Mouse (Mus musculus): Measurements from ENCODE around the gene Tjp1.

The Tjp1 gene

DNA sequence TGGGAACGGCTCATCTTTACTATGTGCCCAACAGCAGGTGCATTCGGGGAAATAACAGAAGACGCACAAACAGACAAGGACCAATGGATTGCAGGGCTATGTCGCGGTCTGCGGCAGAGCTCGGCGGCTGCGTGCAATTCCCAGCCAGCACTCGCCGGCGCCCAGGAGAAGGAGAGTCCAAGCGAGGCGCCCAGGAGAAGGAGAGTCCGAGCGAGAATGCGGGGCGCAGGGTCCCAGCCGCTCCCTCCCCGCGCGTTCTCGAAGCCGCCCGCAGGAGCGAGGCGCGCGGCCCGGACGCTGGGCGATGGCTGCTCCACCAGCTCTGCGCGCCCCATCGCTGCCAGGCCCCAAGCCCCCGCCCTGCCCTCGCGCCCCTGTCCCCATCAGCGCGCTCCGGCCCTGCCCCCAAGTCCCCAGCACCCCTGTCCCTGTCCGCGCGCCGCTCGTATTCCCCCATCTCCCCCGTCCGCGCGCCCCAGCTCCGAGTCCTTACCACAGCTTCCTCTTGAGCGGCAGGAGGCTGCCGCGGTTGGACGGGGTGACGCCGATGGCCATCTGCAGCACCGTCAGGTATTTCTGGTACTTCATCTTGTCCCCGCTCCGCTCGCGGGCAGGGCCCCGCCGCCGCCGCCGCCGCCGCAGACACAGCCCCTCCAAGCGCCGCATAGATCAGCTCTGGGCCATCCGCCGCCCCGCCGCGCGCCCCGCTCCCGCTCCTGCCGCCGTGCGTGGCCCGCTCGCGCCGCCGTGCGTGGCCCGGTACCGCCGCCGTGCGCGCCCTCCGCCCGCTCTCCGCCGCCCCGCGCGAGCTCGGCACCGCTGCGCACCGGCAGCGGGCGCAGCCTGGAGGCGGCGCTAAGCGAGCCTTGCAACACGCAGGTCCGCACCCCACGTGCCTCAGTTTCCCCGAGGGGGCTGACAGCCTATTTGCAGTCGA is at the start of gene Tjp1:
Gene Tjp1 (minus strand): TSS at position 711 of the 937 bp plus-strand sequence.
- DNase-seq (ENCODE audit: low read depth in 2 of 2, low spot score in 2 of 2), result no peak

DNA sequence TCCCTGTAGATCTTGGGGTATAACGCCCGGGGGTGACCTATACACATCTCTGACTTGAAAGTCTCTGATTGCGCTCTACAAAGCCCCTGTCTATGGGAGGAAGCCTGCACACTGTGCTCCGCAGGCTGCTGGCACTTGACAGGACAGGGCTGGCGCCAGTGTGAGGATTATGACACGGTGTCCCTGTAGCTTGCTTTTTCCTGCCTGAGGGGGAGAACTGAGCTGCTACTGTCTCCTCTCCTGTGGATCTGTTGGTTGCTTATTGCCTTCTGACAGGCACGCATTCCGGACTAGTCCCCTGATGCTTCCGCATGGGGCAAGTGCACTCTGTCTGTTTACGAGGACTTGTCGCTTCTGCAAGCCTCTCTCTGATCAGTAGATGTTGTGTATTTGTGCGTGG is 49.5 kb upstream of the Tjp1 start:
- no peak for DNase-seq (ENCODE audit: low read depth in 2 of 2, low spot score in 2 of 2)

- DNase-seq (ENCODE audit: low read depth in 2 of 2, low spot score in 2 of 2), result no peak
Measured at GRCm38 (mm10) chr7:65572731-65573130, 45.1 kb upstream of the Tjp1 start.

DNA sequence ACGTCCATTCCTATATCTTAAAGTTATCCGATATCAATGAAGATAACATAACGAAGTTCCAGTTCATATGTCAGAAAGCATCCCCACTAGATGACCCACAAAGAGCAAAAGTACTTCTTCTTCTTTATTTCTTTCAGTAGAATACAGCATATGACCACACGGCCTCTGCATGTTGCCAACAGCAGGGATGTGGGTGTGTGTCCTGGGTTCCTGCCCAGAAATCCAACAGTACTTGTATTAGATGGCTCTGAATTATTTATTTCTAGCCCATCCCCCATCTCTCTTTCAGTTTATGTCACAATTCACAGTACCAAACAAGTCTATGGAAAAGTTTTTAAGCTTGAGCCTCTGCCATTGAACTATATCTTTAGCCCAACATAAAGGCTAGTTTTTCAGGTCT is 43.1 kb upstream of the Tjp1 start:
- DNase-seq (ENCODE audit: low read depth in 2 of 2, low spot score in 2 of 2), result no peak

DNA sequence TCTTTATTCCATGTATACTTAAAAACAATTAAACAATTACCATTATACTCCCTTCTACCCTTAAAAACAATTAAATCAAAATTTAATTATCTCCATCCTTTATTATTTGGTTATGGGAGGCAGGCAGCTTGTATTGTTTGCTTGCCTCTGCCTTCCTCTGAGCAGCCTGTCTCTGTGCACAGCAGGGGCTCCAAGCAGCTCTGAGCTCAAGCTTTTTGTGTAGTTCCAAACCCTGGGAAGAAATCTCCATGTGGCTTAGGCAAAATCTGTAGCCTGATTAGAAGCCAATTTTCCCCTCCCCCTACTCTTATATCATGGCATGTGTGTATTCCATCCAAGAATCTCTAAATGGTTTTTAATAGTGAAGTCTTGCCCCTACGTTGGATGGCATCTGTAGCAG is 28.4 kb upstream of the Tjp1 start:
- no peak for DNase-seq (ENCODE audit: low read depth in 2 of 2, low spot score in 2 of 2)

DNA sequence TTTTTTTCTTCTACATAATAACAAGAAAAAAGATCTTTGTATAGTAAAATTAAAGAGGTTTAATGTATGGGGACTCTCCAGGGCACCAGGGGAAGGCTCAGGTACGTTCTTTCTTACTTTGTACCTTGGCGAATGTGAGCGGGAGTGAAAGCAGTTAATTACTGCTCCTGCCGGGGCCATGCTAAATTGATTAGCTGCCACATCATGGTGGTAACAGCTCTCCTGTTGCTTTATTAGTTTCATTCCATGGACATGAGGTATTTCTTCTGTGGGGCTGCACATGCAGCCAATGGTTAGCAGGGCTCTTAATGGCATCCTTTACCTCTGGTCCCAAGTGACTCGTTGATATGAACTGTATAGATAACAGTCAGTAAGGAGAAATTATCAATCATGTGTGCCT is 18.2 kb upstream of the Tjp1 start:
- DNase-seq (ENCODE audit: low read depth in 2 of 2, low spot score in 2 of 2), result no peak

- no peak for DNase-seq (ENCODE audit: low read depth in 2 of 2, low spot score in 2 of 2)
Measured at GRCm38 (mm10) chr7:65532689-65533088, 5.1 kb upstream of the Tjp1 start.

GRCm38 (mm10) chr7:65523116-65523515 is 4.5 kb downstream of the Tjp1 start:
- no peak for DNase-seq (ENCODE audit: low read depth in 2 of 2, low spot score in 2 of 2)

GRCm38 (mm10) chr7:65522490-65522889 is 5.1 kb downstream of the Tjp1 start:
- no peak for DNase-seq (ENCODE audit: low read depth in 2 of 2, low spot score in 2 of 2)

DNA sequence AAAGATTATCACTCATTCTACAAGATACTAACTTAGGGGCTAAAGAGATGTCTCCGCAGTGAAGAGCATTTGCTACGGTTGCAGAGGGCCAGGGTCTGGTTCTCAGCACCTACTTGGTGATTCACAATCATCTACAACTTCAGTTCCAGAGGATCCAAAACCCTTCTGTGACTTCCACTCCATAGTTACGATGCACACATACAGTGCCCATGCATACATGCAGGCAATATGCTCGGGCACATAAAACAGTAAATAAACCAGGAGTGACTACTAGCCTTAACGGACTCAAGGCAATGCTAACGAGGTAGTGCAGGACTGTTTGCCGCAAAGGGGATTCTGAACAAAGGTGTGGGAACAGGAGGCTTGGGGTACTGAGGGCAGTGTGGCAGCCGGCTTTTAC is 7.0 kb downstream of the Tjp1 start:
- DNase-seq (ENCODE audit: low read depth in 2 of 2, low spot score in 2 of 2), result no peak

DNA sequence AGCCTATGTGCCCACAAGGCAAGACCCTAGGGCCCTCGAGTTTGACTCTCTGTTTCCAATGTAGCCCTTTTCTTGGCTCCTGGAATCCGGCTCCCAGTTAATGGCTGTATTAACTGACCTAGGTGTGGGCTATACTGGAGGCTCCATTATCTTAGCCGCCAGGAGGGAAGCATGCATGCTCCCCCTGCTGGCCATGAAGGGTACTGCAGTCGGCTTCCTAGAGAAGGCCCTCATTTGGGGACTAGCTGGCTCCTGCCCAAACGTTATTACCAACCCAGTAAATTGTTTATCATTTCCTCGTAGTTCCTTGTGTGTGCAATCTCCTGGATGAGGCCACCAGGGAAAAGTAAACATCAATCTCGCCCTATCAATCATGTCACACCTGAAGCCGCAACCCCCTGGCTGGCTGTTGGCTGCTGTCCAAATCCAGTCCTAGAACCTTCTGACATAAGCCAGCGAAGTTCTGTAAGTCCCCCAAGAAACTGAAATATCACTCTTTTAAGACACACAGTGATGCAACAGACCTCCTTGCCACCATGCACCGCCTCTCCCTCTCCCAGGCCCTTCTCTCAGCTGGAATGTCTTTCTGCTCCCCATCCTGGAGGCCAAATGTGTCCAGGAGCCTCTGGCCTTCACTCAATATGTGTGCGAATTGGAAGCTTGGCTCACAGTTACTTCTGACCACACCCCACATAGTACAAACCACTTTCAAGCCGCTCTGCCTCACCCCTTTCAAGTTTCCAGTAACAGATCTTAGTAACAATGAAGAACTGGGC is 7.6 kb downstream of the Tjp1 start:
- peak; percentile 4 to 13 for DNase-seq (ENCODE audit: low read depth in 2 of 2, low spot score in 2 of 2)

DNA sequence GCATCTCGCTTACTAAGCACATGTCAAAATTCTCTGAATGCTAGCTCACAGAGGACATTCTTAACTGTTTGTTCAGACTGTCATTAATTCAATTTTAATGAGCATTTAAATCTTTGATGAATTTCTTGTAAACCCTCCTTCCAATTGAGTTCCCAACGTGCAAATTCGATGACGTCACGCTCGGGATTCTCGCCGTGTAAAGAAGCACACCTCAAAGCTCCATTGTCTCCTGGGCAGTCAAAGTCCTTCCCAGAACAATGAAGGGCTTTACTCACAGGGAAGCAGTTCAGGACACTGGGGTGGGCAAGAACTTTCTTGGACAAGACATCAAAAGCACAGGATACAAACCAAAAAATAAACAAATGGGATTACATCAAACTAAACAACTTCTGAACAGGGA is 10.7 kb downstream of the Tjp1 start:
- no peak for DNase-seq (ENCODE audit: low read depth in 2 of 2, low spot score in 2 of 2)

GRCm38 (mm10) chr7:65513451-65514179 is 14.0 kb downstream of the Tjp1 start:
- DNase-seq (ENCODE audit: low read depth in 2 of 2, low spot score in 2 of 2), result no peak

DNA sequence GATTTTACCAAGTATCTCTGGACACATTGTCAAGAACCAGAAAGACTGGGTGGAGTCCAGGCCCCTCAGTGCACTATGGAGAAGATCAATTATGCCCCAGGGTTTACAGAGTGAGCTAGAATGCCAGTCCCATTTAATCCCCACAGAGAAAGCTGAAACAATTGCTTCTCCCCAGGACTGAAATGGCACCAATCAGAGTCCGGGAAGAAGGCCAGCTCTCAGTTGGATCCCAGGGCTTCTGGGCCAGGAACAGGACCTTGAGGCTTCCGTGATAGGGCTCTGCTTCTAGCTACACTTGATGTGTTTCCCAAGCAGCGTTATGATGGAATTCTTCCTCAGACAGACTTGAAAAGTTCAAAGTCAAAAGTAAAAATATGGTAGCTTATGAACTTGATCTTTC is 18.2 kb downstream of the Tjp1 start:
- DNase-seq (ENCODE audit: low read depth in 2 of 2, low spot score in 2 of 2), result no peak

GRCm38 (mm10) chr7:65507341-65507740 is 20.2 kb downstream of the Tjp1 start:
- DNase-seq (ENCODE audit: low read depth in 2 of 2, low spot score in 2 of 2), result no peak

- DNase-seq (ENCODE audit: low read depth in 2 of 2, low spot score in 2 of 2), result no peak
Measured at GRCm38 (mm10) chr7:65502486-65503322, 24.9 kb downstream of the Tjp1 start.

- no peak for DNase-seq (ENCODE audit: low read depth in 2 of 2, low spot score in 2 of 2)
Measured at GRCm38 (mm10) chr7:65500746-65501145, 26.8 kb downstream of the Tjp1 start.

GRCm38 (mm10) chr7:65497733-65498583 is 29.6 kb downstream of the Tjp1 start:
- no peak for DNase-seq (ENCODE audit: low read depth in 2 of 2, low spot score in 2 of 2)

- no peak for DNase-seq (ENCODE audit: low read depth in 2 of 2, low spot score in 2 of 2)
Measured at GRCm38 (mm10) chr7:65490526-65490925, 37.1 kb downstream of the Tjp1 start.

DNA sequence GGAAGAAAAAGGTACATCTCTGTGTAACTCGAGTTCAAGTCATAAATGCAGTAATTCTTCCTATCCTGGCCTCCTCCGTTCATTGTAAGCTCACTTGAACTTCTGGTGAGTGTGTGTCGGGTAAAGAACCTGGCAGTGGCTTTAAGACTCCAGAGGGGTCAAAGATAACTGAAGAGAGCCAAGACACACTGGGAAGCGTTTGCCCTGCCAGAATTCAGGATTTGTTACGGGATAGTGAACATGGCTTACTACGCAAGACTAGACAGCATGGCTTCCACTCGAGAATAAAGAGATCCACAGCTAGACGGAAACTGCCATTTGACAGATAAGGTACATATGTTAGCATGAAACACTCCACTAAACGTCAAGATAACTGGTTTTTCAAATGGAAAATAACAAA is 37.8 kb downstream of the Tjp1 start:
- DNase-seq (ENCODE audit: low read depth in 2 of 2, low spot score in 2 of 2), result no peak

Measured in CD8-positive naive resting alpha-beta T cell, adult 2 months (primary cell).